Mouse (Mus musculus): Measurements from ENCODE around the gene Lefty2. TPM values are rescaled to one million over a fixed set of nuclear protein-coding genes. Genes with fewer than 3 reads are reported as not detected.

Gene Lefty2
- not detected in 2 replicates for polyA plus RNA-seq (2016; fragmentation: Nextera tagmentation; extraction: Ambion mirVana)

- H3K27me3 ChIP-seq (ENCODE audit: low read depth, poor library complexity, severe bottlenecking) = peaks cover 67% of the 10 kb centered on the region
- H3K36me3 ChIP-seq = no peaks in the 10 kb centered on the region
- H3K27ac ChIP-seq (replicated peaks) = no peak within 1 kb of the TSS
- WGBS = 65% methylated on average over 10 of the region's 10 CpGs
- DNase-seq (ENCODE audit: low spot score) = no peak
- no peak within 1 kb of the TSS for H3K4me3 ChIP-seq
- no peaks in the 10 kb centered on the region for H3K9me3 ChIP-seq (replicated peaks)
- H3K4me1 ChIP-seq = peaks cover 24% of the 10 kb centered on the region
Measured at GRCm38 (mm10) chr1:180892808-180893207, at the start of gene Lefty2. Lefty2 (plus strand) TSS chr1:180893108.

DNA sequence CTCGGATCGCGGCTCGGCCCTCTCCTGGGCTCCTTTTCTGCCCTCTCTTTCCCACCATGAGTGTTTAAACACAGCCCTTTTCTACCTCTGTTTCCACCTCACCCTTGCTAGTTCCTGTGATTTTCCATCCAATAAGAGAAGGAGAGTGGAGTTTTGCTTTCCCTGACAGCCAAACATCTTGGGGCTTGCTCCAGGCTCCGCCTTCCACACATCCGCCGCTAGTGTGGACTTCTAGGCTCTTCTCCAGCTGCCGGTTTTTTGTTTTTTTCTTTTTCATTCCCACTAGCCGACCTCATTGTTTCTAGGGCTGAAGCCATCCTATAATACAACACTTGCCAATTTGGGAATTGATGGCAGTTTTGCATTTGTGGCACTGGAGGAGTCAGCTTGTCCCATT is 44.8 kb upstream of the Lefty2 start:
- H3K36me3 ChIP-seq = peaks cover 5% of the 10 kb centered on the region; the same call in 1 of the 2 replicates
- H3K4me3 ChIP-seq = peak overlapping the region; percentile 45
- no peaks in the 10 kb centered on the region for H3K9me3 ChIP-seq (replicated peaks)
- DNase-seq (ENCODE audit: low spot score) = peak; percentile 59
- peak overlapping the region; percentile 88 for H3K27ac ChIP-seq (replicated peaks)
- H3K27me3 ChIP-seq (ENCODE audit: low read depth, poor library complexity, severe bottlenecking) = no peaks in the 10 kb centered on the region
- peaks cover 49% of the 10 kb centered on the region for H3K4me1 ChIP-seq
- 3% methylated on average over 9 of the region's 9 CpGs for WGBS

GRCm38 (mm10) chr1:180848511-180849241 is 44.2 kb upstream of the Lefty2 start:
- 35% methylated on average over 11 of the region's 11 CpGs for WGBS
- DNase-seq (ENCODE audit: low spot score) = peak; percentile 50
- no peaks in the 10 kb centered on the region for H3K27me3 ChIP-seq (ENCODE audit: low read depth, poor library complexity, severe bottlenecking)

DNA sequence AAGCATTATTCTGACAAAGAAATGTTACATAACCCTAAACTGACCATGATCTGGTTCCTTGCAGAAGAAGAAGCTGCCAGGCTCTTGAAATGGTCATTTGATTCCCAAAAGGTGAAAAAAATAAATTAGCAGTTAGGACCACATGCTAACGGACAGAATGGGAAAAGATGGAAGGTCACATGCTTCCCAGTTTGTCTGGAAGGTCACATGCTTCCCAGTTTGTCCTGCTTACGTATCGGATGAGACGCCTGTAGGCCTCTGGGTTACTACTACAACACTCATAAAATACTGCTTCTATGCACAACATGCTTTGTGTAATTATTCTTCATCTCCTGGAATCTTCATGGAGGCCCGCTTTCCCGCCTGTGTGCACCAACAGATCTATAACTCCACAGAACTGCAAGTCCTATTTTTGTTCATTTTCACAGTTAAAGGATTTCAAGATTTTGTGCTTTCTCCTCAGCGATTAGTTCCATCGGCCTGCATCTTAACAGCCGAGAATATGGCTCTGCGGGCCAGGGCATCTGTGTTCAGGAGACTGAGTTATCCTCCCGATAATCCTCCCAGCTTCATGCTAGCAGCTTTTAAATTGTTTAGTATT is 43.1 kb upstream of the Lefty2 start:
- Histone ChIP-seq H3K27ac (replicated peaks) (peak overlapping the region; percentile 96), H3K27me3 (ENCODE audit: low read depth, poor library complexity, severe bottlenecking) (no peaks in the 10 kb centered on the region), H3K9me3 (replicated peaks) (no peaks in the 10 kb centered on the region), H3K4me1 (peaks cover 49% of the 10 kb centered on the region), H3K36me3 (peaks cover 7% of the 10 kb centered on the region; the same call in 1 of the 2 replicates), H3K4me3 (peak overlapping the region; percentile 80)
- DNase-seq (ENCODE audit: low spot score) = peak; percentile 47
- 50% methylated on average over 11 of the region's 11 CpGs for WGBS

More at GRCm38 (mm10) chr1:180848511-180849241, 44.2 kb upstream of the Lefty2 start:
- Histone ChIP-seq H3K27ac (replicated peaks) (peak overlapping the region; percentile 88), H3K4me3 (peak overlapping the region; percentile 45), H3K9me3 (replicated peaks) (no peaks in the 10 kb centered on the region), H3K36me3 (peaks cover 5% of the 10 kb centered on the region; the same call in 1 of the 2 replicates), H3K4me1 (peaks cover 49% of the 10 kb centered on the region)

- peaks cover 49% of the 10 kb centered on the region for H3K4me1 ChIP-seq
- under 1% methylated on average over 77 of the region's 77 CpGs for WGBS
- H3K27ac ChIP-seq (replicated peaks) = peak within 1 kb of the TSS; percentile 96
- DNase-seq (ENCODE audit: low spot score) = peak; percentile 100
- peak within 1 kb of the TSS; percentile 80 for H3K4me3 ChIP-seq
- H3K27me3 ChIP-seq (ENCODE audit: low read depth, poor library complexity, severe bottlenecking) = no peaks in the 10 kb centered on the region
- peaks cover 15% of the 10 kb centered on the region for H3K36me3 ChIP-seq
- no peaks in the 10 kb centered on the region for H3K9me3 ChIP-seq (replicated peaks)
Measured at GRCm38 (mm10) chr1:180850316-180851270, 42.3 kb upstream of the Lefty2 start, which contains the start of gene Sde2. Sde2 (plus strand) TSS chr1:180851127.

DNA sequence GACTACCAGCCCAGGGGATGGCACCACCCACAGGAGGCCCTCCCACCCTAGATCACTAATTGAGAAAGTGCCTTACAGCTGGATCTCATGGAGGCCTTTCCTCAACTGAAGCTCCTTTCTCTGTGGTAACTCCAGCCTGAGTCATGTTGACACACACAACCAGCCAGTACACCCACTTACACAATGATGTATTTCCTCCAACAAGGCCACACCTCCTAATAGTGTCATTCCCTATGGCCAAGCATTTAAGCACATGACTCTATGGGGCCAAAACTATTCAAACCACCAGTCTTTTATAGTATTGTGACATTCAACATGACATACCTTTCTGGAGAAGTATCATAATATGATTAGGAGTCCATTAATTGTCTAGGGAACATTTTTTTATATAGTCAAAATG is 34.1 kb upstream of the Lefty2 start:
- H3K36me3 ChIP-seq = peaks cover 90% of the 10 kb centered on the region
- no peak overlapping the region for H3K27ac ChIP-seq (replicated peaks)
- no peaks in the 10 kb centered on the region for H3K27me3 ChIP-seq (ENCODE audit: low read depth, poor library complexity, severe bottlenecking)

DNA sequence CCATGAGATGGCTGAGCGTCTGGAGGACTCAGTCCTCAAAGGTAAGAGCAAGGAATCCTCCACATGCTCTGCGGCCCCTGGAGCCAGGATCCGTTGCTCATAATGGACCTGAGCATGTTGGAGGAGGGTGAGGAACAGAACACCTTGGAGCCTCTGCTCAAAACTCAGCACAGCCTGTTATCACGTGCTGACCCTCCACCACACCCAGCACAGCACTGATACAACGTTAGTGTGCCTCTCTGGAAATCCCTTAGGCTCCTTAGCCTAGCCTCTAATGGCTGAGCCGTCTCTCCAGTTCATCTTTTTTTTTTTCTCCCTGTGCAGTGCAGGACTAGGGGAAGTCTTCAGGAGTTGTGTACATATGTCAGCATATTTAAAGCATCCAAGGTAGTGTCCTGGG is 32.9 kb upstream of the Lefty2 start:
- DNase-seq (ENCODE audit: low spot score) = no peak
- Histone ChIP-seq H3K27ac (replicated peaks) (no peak overlapping the region), H3K9me3 (replicated peaks) (no peaks in the 10 kb centered on the region), H3K36me3 (peaks cover 99% of the 10 kb centered on the region), H3K4me1 (no peaks in the 10 kb centered on the region), H3K27me3 (ENCODE audit: low read depth, poor library complexity, severe bottlenecking) (no peaks in the 10 kb centered on the region), H3K4me3 (no peak overlapping the region)
- WGBS = 85% methylated on average over 6 of the region's 6 CpGs

More for the DNA sequence above, 34.1 kb upstream of the Lefty2 start:
- no peak for DNase-seq (ENCODE audit: low spot score)
- Histone ChIP-seq H3K4me1 (no peaks in the 10 kb centered on the region), H3K4me3 (no peak overlapping the region), H3K9me3 (replicated peaks) (no peaks in the 10 kb centered on the region)

GRCm38 (mm10) chr1:180863606-180864005 is 29.3 kb upstream of the Lefty2 start:
- Histone ChIP-seq H3K4me1 (no peaks in the 10 kb centered on the region), H3K36me3 (peaks cover 99% of the 10 kb centered on the region), H3K4me3 (no peak overlapping the region), H3K27ac (replicated peaks) (no peak overlapping the region), H3K27me3 (ENCODE audit: low read depth, poor library complexity, severe bottlenecking) (no peaks in the 10 kb centered on the region), H3K9me3 (replicated peaks) (no peaks in the 10 kb centered on the region)
- WGBS = 47% methylated on average over 1 of the region's 1 CpGs
- no peak for DNase-seq (ENCODE audit: low spot score)

GRCm38 (mm10) chr1:180866001-180866400 is 26.9 kb upstream of the Lefty2 start:
- 94% methylated on average over 7 of the region's 7 CpGs for whole genome bisulfite sequencing
- no peak overlapping the region for H3K27ac ChIP-seq (replicated peaks)
- H3K27me3 ChIP-seq (ENCODE audit: low read depth, poor library complexity, severe bottlenecking) = no peaks in the 10 kb centered on the region
- no peak overlapping the region for H3K4me3 ChIP-seq
- H3K36me3 ChIP-seq = peaks cover 76% of the 10 kb centered on the region
- no peaks in the 10 kb centered on the region for H3K9me3 ChIP-seq (replicated peaks)
- DNase-seq (ENCODE audit: low spot score) = no peak
- no peaks in the 10 kb centered on the region for H3K4me1 ChIP-seq

- DNase-seq (ENCODE audit: low spot score) = no peak
- no peak overlapping the region for H3K27ac ChIP-seq (replicated peaks)
- no peaks in the 10 kb centered on the region for H3K27me3 ChIP-seq (ENCODE audit: low read depth, poor library complexity, severe bottlenecking)
- no peaks in the 10 kb centered on the region for H3K4me1 ChIP-seq
- H3K36me3 ChIP-seq = peaks cover 35% of the 10 kb centered on the region
- H3K4me3 ChIP-seq = no peak overlapping the region
- WGBS = 81% methylated on average over 13 of the region's 13 CpGs
- no peaks in the 10 kb centered on the region for H3K9me3 ChIP-seq (replicated peaks)
Measured at GRCm38 (mm10) chr1:180870122-180870650, 22.7 kb upstream of the Lefty2 start.

GRCm38 (mm10) chr1:180873861-180874484 is 18.9 kb upstream of the Lefty2 start:
- H3K27me3 ChIP-seq (ENCODE audit: low read depth, poor library complexity, severe bottlenecking) = no peaks in the 10 kb centered on the region
- peak; percentile 65 for DNase-seq (ENCODE audit: low spot score)
- no peak overlapping the region for H3K4me3 ChIP-seq
- no peaks in the 10 kb centered on the region for H3K4me1 ChIP-seq
- WGBS = 18% methylated on average over 9 of the region's 9 CpGs
- H3K27ac ChIP-seq (replicated peaks) = no peak overlapping the region
- no peaks in the 10 kb centered on the region for H3K9me3 ChIP-seq (replicated peaks)
- H3K36me3 ChIP-seq = no peaks in the 10 kb centered on the region

GRCm38 (mm10) chr1:180874615-180875014 is 18.3 kb upstream of the Lefty2 start:
- DNase-seq (ENCODE audit: low spot score) = no peak
- Histone ChIP-seq H3K27ac (replicated peaks) (no peak overlapping the region), H3K36me3 (no peaks in the 10 kb centered on the region), H3K4me3 (no peak overlapping the region), H3K27me3 (ENCODE audit: low read depth, poor library complexity, severe bottlenecking) (no peaks in the 10 kb centered on the region), H3K9me3 (replicated peaks) (no peaks in the 10 kb centered on the region), H3K4me1 (no peaks in the 10 kb centered on the region)
- WGBS = 86% methylated on average over 2 of the region's 2 CpGs

Data from midbrain, embryonic 10.5 days (tissue).